Mouse (Mus musculus) kidney, postnatal 36 days (tissue): ENCODE data around the gene Kpna7.

Source experiments
- DNase-seq, 2 experiments: peaks; one replicate each; pipeline ENCODE4 v3.0.0; 2021 to 2022; ENCODE audit warnings: mixed read lengths in 2 of 2

Kpna7 gene

GRCm38 (mm10) chr5:145016761-145017160, 67.1 kb downstream of the Kpna7 start:
- DNase-seq = peak in 1 of 2 experiments; percentile 22

GRCm38 (mm10) chr5:145014278-145014677, 69.6 kb downstream of the Kpna7 start:
- no peak for DNase-seq

- no peak for DNase-seq
These were observed 74.8 kb downstream of the Kpna7 start for GRCm38 (mm10) chr5:145008878-145009659.

GRCm38 (mm10) chr5:145005596-145005995, 78.2 kb downstream of the Kpna7 start:
- DNase-seq = no peak

- DNase-seq = no peak
These were observed 79.3 kb downstream of the Kpna7 start for GRCm38 (mm10) chr5:145004495-145004894.

GRCm38 (mm10) chr5:145003362-145003761, 80.5 kb downstream of the Kpna7 start:
- no peak for DNase-seq

GRCm38 (mm10) chr5:144998491-144998890, 85.3 kb downstream of the Kpna7 start:
- DNase-seq = peak in 1 of 2 experiments; percentile 38

- no peak for DNase-seq
These were observed 93.3 kb downstream of the Kpna7 start for GRCm38 (mm10) chr5:144990481-144990880.

- no peak for DNase-seq
These were observed 93.8 kb downstream of the Kpna7 start for GRCm38 (mm10) chr5:144990051-144990450.

GRCm38 (mm10) chr5:144989061-144989405, 94.8 kb downstream of the Kpna7 start:
- DNase-seq = no peak

- DNase-seq = peak; percentile 44 to 61
These were observed 95.3 kb downstream of the Kpna7 start for GRCm38 (mm10) chr5:144988340-144989060.

- no peak for DNase-seq
These were observed 96.3 kb downstream of the Kpna7 start for GRCm38 (mm10) chr5:144987561-144987960.

- no peak for DNase-seq
These were observed 99.0 kb downstream of the Kpna7 start for GRCm38 (mm10) chr5:144984839-144985238.

GRCm38 (mm10) chr5:144983227-144983626, 100.6 kb downstream of the Kpna7 start:
- no peak for DNase-seq

GRCm38 (mm10) chr5:144979110-144979509, 104.7 kb downstream of the Kpna7 start:
- DNase-seq = no peak

- DNase-seq = peak; percentile 62 to 68
These were observed 105.2 kb downstream of the Kpna7 start for GRCm38 (mm10) chr5:144978533-144979107.

GRCm38 (mm10) chr5:144971266-144971665, 112.6 kb downstream of the Kpna7 start:
- DNase-seq = no peak

GRCm38 (mm10) chr5:144965639-144966351, 118.0 kb downstream of the Kpna7 start, which contains the start of gene Smurf1:
Gene Smurf1 (minus strand): TSS chr5:144965847.
- peak; percentile 82 to 93 for DNase-seq

- DNase-seq = peak; percentile 90 to 94
These were observed 118.8 kb downstream of the Kpna7 start for GRCm38 (mm10) chr5:144964872-144965638.

GRCm38 (mm10) chr5:144964465-144964864, 119.4 kb downstream of the Kpna7 start:
- no peak for DNase-seq

GRCm38 (mm10) chr5:144963817-144964261, 120.0 kb downstream of the Kpna7 start:
- DNase-seq = peak; percentile 61 to 76

GRCm38 (mm10) chr5:144963401-144963800, 120.4 kb downstream of the Kpna7 start:
- peak; percentile 30 to 71 for DNase-seq
